Comparison of ENCODE assay signal across 15 mouse cellular contexts in genomic region chr19:21051872-21052271, GRCm38 (mm10).
DNase-seq lines count a peak whose midpoint lies in the region; ATAC-seq and TF ChIP-seq lines count a peak whose summit lies in the region.
"Had no signal": no experiment of that assay in that cellular context is flagged by ENCODE, and none has a peak within 500 bp of the region (broad histone marks: within the 10 kb centered on the region; RNA-seq: fewer than 3 reads in every experiment).

No protein-coding gene starts in this region.

- H3K27me3 ChIP-seq in kidney, postnatal 0 days (ENCODE audit: insufficient read depth, low read length) = no peaks in the 10 kb centered on the region
- H3K27me3 ChIP-seq: neural tube, embryonic 13.5 days had no signal

- no peaks in the 10 kb centered on the region for H3K9me3 ChIP-seq in kidney, postnatal 0 days (replicated peaks; ENCODE audit: low read length)
- H3K9me3 ChIP-seq: heart, embryonic 10.5 days; neural tube, embryonic 13.5 days had no signal

- no peak for ATAC-seq in kidney, postnatal 0 days (replicated peaks; ENCODE audit: low FRiP score, low read depth)
- ATAC-seq in hematopoietic stem cell, adult 5-6 weeks (replicated peaks in 1 of 2; ENCODE audit: insufficient read depth in 1 of 2, low FRiP score in 2 of 2, low TSS enrichment in 1 of 2, low read depth in 1 of 2, poor library complexity in 2 of 2, severe bottlenecking in 2 of 2) = peak; percentile 76 to 80
- peak; percentile 67 for ATAC-seq in megakaryocyte progenitor cell, adult 5-6 weeks (replicated peaks; ENCODE audit: poor library complexity)
- ATAC-seq: CD4-positive, CD25-positive, alpha-beta regulatory T cell, adult 4 months; forebrain, embryonic 14.5 days; hindbrain, postnatal 0 days had no signal

- intact Hi-C loops in heart, postnatal 36 days (cut with DNase I) = loop anchor here (1.0 to 5.0 kb wide), 3 partner anchors 15 to 220 kb away; partner anchors contain the start of gene Zfand5

- no peak overlapping the region for H3K4me3 ChIP-seq in kidney, postnatal 0 days (replicated peaks; ENCODE audit: low read depth, low read length)
- H3K4me3 ChIP-seq: heart, embryonic 10.5 days; neural tube, embryonic 13.5 days had no signal

- H3K36me3 ChIP-seq in kidney, postnatal 0 days (ENCODE audit: insufficient read depth, low read length) = no peaks in the 10 kb centered on the region
- H3K36me3 ChIP-seq: heart, embryonic 10.5 days; neural tube, embryonic 13.5 days had no signal

- no peak overlapping the region for H3K4me2 ChIP-seq in kidney, postnatal 0 days (ENCODE audit: low read length)
- H3K4me2 ChIP-seq: neural tube, embryonic 13.5 days had no signal

- no peak overlapping the region for H3K9ac ChIP-seq in kidney, postnatal 0 days (ENCODE audit: low read depth, low read length)
- H3K9ac ChIP-seq: neural tube, embryonic 13.5 days had no signal

- DNase-seq in kidney, postnatal 0 days (ENCODE audit: low spot score) = peak; percentile 14
- no peak for DNase-seq in kidney, postnatal 36 days
- peak; percentile 48 for DNase-seq in Muller cell, postnatal 12 days (ENCODE audit: inconsistent ontology term)
- DNase-seq in spleen, postnatal 14 days (ENCODE audit: low spot score in 2 of 2) = no peak
- DNase-seq in left cerebral cortex, adult 18-20 months (ENCODE audit: low spot score in 2 of 2) = no peak
- no peak for DNase-seq in heart, postnatal 36 days
- DNase-seq: layer of hippocampus, adult 9-11 months; lung, postnatal 4 days had no signal

- TF ChIP-seq CTCF in kidney, postnatal 0 days (IDR thresholded peaks at IDR 0.05; ENCODE audit: low read depth) = no peak

- H3K27ac ChIP-seq in kidney, postnatal 0 days = 0 out of 2 replicates have a peak overlapping the region, but pooled peaks have one; percentile 25
- H3K27ac ChIP-seq: heart, embryonic 10.5 days; hindbrain, postnatal 0 days; neural tube, embryonic 13.5 days had no signal

- 41% methylated on average over 4 of the region's 4 CpGs for WGBS in kidney, postnatal 0 days

- H3K4me1 ChIP-seq in kidney, postnatal 0 days (replicated peaks; ENCODE audit: insufficient read depth, low read length) = peaks cover 6% of the 10 kb centered on the region; the same call in 1 of the 2 replicates
- H3K4me1 ChIP-seq: neural tube, embryonic 13.5 days had no signal

Comparison
In these comparisons a context has a peak if more than half of its experiments do, and no peak if none do; other contexts are left out.
1. DNase-seq: peak in kidney, postnatal 0 days (single experiment) and Muller cell, postnatal 12 days (single experiment); none in kidney, postnatal 36 days (0 of 2), spleen, postnatal 14 days (0 of 2), left cerebral cortex, adult 18-20 months (0 of 2) and heart, postnatal 36 days (0 of 2).